Mouse (Mus musculus) Patski (cell line): ENCODE measurements around the gene Abcg5. TPM values are rescaled to one million over a fixed set of nuclear protein-coding genes. Genes with fewer than 3 reads are reported as not detected.

ENCODE experiments used
- ATAC-seq: fragments of 100-300 bp; one replicate; pipeline ENCODE4 v1.8.0; 2021
- CTCF ChIA-PET: fragments of 350-600 bp; sonication (Branson Sonifier 250); formaldehyde crosslinking; loops from one replicate; lab custom pipeline; 2022; ENCODE audit warnings: inconsistent platforms; lab: Charles Lee
- POLR2A ChIA-PET: fragments of 350-600 bp; sonication (Branson Sonifier 250); formaldehyde crosslinking; loops from one replicate; lab custom pipeline; 2022; ENCODE audit warnings: antibody characterized with exemption, inconsistent platforms; lab: Charles Lee
- DNase-seq: peaks from one replicate; pipeline ENCODE4 v3.0.0-alpha.2; 2011; ENCODE audit warnings: low read depth, low spot score
- H3K27me3 ChIP-seq: fragments of 371-371 bp; one replicate; pipeline ENCODE4 v1.5.1; 2021
- CTCF ChIP-seq: fragments of 100-300 bp; IDR thresholded peaks from one replicate; pipeline ENCODE4 v1.5.1; 2021
- in situ Hi-C: fragments of 300-500 bp; cut with MboI; formaldehyde crosslinking; loops from 3 replicates; pipeline ENCODE4 v1.11.1; 2018; ENCODE audit warnings: low pct_unique_long_range_greater_than_20kb, mixed read lengths
- polyA plus RNA-seq: library from polyadenylated mRNA; unstranded; gene quantifications from one replicate; pipeline ENCODE4 v1.2.3, GENCODE M21; 2021

The Abcg5 gene
- polyA plus RNA-seq, result not detected

- no peak for DNase-seq
- CTCF ChIA-PET, result interaction anchor here (0.8 kb wide), 1 partner anchor 15 kb away, joined by 3 read pairs; no protein-coding TSS in a partner anchor
- in situ Hi-C loops, result no loop called here
- no peaks in the 10 kb centered on the region for H3K27me3 ChIP-seq
- POLR2A ChIA-PET, result no interaction called here
- no peak for TF ChIP-seq CTCF
- ATAC-seq, result no peak
These were observed at the start of gene Abcg5 for GRCm38 (mm10) chr17:84682734-84683717. TSS of gene Abcg5 (minus strand) at chr17:84683011.

GRCm38 (mm10) chr17:84732612-84733011 lies 49.8 kb upstream of the Abcg5 start:
- ChIA-PET CTCF (interaction anchor here (1.0 to 1.3 kb wide), 3 partner anchors 8 to 34 kb away, joined by 3 to 4 read pairs (median 3); no protein-coding TSS in a partner anchor), POLR2A (no interaction called here)
- DNase-seq (no peak), ATAC-seq (no peak)
- in situ Hi-C loops, result no loop called here
- H3K27me3 ChIP-seq, result no peaks in the 10 kb centered on the region
- no peak for TF ChIP-seq CTCF

DNA sequence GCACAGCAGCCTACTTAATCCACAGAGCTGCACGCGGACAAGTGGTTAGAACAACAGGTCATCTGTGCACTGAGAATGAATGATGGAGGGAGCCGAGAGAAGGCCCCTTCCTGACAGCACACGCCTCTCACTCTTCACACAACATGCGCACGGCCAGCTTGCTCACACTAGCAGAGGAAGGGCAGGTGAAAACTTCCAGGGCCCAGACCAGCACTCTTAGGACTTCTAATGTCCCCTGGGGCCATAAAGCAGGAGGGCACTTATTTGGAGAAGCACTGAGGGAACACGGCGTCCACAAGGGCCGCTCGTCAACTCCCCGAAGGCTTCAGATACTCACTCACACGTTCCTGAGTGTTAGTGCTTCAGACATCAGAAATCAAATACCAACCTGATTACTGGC lies 48.5 kb upstream of the Abcg5 start:
- in situ Hi-C loops, result no loop called here
- POLR2A ChIA-PET, result no interaction called here
- CTCF ChIA-PET, result interaction anchor here (1.3 kb wide), 1 partner anchor 36 kb away, joined by 3 read pairs; no protein-coding TSS in a partner anchor
- TF ChIP-seq CTCF, result no peak
- DNase-seq (no peak), ATAC-seq (no peak)
- no peaks in the 10 kb centered on the region for H3K27me3 ChIP-seq

GRCm38 (mm10) chr17:84729140-84729539 lies 46.3 kb upstream of the Abcg5 start:
- in situ Hi-C loops, result no loop called here
- ATAC-seq (no peak), DNase-seq (no peak)
- CTCF ChIA-PET, result no interaction called here
- H3K27me3 ChIP-seq, result no peaks in the 10 kb centered on the region
- TF ChIP-seq CTCF, result no peak
- POLR2A ChIA-PET, result no interaction called here

GRCm38 (mm10) chr17:84728201-84728911 lies 45.5 kb upstream of the Abcg5 start:
- ChIA-PET CTCF (no interaction called here), POLR2A (no interaction called here)
- ATAC-seq (no peak), DNase-seq (no peak)
- no peaks in the 10 kb centered on the region for H3K27me3 ChIP-seq
- in situ Hi-C loops, result no loop called here
- TF ChIP-seq CTCF, result no peak

GRCm38 (mm10) chr17:84725163-84725562 lies 42.4 kb upstream of the Abcg5 start:
- no peaks in the 10 kb centered on the region for H3K27me3 ChIP-seq
- TF ChIP-seq CTCF, result no peak
- ATAC-seq (no peak), DNase-seq (no peak)
- in situ Hi-C loops, result no loop called here
- ChIA-PET CTCF (interaction anchor here (0.7 kb wide), 1 partner anchor 8 kb away, joined by 4 read pairs; no protein-coding TSS in a partner anchor), POLR2A (no interaction called here)

- POLR2A ChIA-PET, result no interaction called here
- H3K27me3 ChIP-seq, result no peaks in the 10 kb centered on the region
- in situ Hi-C loops, result no loop called here
- no peak for TF ChIP-seq CTCF
- CTCF ChIA-PET, result no interaction called here
- ATAC-seq (no peak), DNase-seq (no peak)
These were observed 41.2 kb upstream of the Abcg5 start for GRCm38 (mm10) chr17:84724028-84724427.

- POLR2A ChIA-PET, result no interaction called here
- no peak for TF ChIP-seq CTCF
- CTCF ChIA-PET, result interaction anchor here (0.9 to 2.2 kb wide), 3 partner anchors 11 to 60 kb away, joined by 4 to 6 read pairs (median 5); no protein-coding TSS in a partner anchor
- ATAC-seq, result no peak
- no peak for DNase-seq
- in situ Hi-C loops, result no loop called here
- no peaks in the 10 kb centered on the region for H3K27me3 ChIP-seq
These were observed 36.3 kb upstream of the Abcg5 start for GRCm38 (mm10) chr17:84719105-84719504.

DNA sequence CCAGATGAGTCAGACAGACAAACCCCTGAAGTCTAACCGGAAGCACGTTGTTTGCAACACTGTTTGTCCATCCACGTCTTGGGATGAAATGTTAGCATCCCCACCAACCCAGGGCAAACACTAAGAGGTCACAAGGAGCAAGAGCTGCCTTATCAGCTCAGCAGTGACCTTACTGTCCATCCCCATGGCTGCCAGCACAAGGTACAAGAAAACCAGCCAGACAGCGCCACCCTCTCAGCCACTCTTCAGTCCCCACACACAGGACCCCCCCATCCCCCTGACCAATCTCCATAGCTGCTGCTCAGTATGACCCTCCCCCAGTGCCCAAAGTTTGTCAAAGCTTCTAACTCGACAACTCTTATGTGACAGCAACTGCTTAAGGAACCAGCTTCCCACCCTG lies 34.6 kb upstream of the Abcg5 start:
- CTCF ChIA-PET, result interaction anchor here (1.6 to 2.2 kb wide), 2 partner anchors 16 to 19 kb away, joined by 3 to 6 read pairs; no protein-coding TSS in a partner anchor
- no peak for TF ChIP-seq CTCF
- ATAC-seq (no peak), DNase-seq (no peak)
- POLR2A ChIA-PET, result interaction anchor here (0.8 kb wide), 1 partner anchor 11 kb away, joined by 3 read pairs; no protein-coding TSS in a partner anchor
- in situ Hi-C loops, result no loop called here
- H3K27me3 ChIP-seq, result no peaks in the 10 kb centered on the region

DNA sequence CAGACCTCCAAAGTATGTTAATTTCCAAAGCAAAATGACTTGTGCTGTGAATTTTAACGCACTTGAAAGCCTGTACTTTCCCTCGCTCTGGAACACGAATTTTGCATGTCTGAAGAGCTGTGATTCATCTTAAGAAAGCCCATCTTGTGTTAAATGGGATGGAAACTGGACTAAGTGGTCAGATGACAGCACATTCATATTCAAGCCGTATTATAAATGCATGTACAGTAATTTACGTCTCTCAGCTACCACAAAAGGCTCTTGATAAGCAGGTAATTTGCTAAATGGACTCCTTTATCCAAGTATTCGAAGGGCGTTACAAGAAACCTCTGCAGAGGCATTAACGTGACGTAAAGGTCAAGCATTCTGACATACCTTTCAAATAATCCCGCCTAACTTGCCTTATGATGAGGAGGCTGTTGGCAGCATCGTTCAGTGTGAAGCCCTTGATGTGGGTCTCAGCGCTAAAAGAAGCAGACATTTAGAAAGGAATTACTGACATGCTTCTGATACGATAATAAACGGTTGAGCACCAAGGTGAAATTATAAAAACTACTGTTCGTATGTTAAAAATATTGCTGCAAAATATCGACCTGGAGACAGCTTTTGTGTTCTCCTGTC lies 33.6 kb upstream of the Abcg5 start:
- POLR2A ChIA-PET, result no interaction called here
- no peaks in the 10 kb centered on the region for H3K27me3 ChIP-seq
- CTCF ChIA-PET, result interaction anchor here (3.2 kb wide), 1 partner anchor 18 kb away, joined by 9 read pairs; no protein-coding TSS in a partner anchor
- DNase-seq (no peak), ATAC-seq (no peak)
- TF ChIP-seq CTCF, result no peak
- in situ Hi-C loops, result no loop called here
